Mouse (Mus musculus) MEL (cell line): ENCODE measurements around the gene Slc25a38. TPM values are rescaled to one million over a fixed set of nuclear protein-coding genes. Genes with fewer than 3 reads are reported as not detected.

Source experiments
- DNase-seq: peaks from one replicate; pipeline ENCODE4 v3.0.0; 2011; ENCODE audit warnings: low read depth, low spot score
- H3K27ac ChIP-seq: 2 replicates; pipeline ENCODE4 v1.5.1; 2012; ENCODE audit warnings: low read depth, mild to moderate bottlenecking, control low read depth, low read length, moderate library complexity; ENCODE audit not compliant: control insufficient read depth
- H3K27me3 ChIP-seq, 2 experiments: fragments of 150-350 bp in 1 of 2; sonication (generic) in 1 of 2; 2 replicates each; pipeline ENCODE4 v1.6.1; 2012; ENCODE audit warnings: low read length in 2 of 2, mild to moderate bottlenecking in 2 of 2, improper control_type of control experiment in 1 of 2, moderate library complexity in 1 of 2; ENCODE audit not compliant: insufficient read depth in 2 of 2, control insufficient read depth in 1 of 2
- H3K36me3 ChIP-seq, 2 experiments: 2 replicates each; pipeline ENCODE4 v1.6.1; 2012 to 2014; ENCODE audit warnings: low read length in 2 of 2, improper control_type of control experiment in 1 of 2, inconsistent platforms in 1 of 2, mild to moderate bottlenecking in 1 of 2; ENCODE audit not compliant: insufficient read depth in 2 of 2, control insufficient read depth in 1 of 2
- H3K4me1 ChIP-seq, 2 experiments: fragments of 150-350 bp in 1 of 2; sonication (generic) in 1 of 2; 2 replicates each; pipeline ENCODE4 v1.6.1; 2012; ENCODE audit warnings: low read length in 2 of 2, improper control_type of control experiment in 1 of 2, mild to moderate bottlenecking in 1 of 2; ENCODE audit not compliant: insufficient read depth in 2 of 2, control insufficient read depth in 1 of 2
- H3K4me3 ChIP-seq, 2 experiments: fragments of 150-350 bp in 1 of 2; sonication (generic) in 1 of 2; 2 replicates each; pipeline ENCODE4 v1.5.1; 2012; ENCODE audit warnings: low read depth in 2 of 2, low read length in 2 of 2, mild to moderate bottlenecking in 2 of 2, moderate library complexity in 2 of 2, control low read depth in 1 of 2, improper control_type of control experiment in 1 of 2; ENCODE audit not compliant: control insufficient read depth in 1 of 2, insufficient read depth in 1 of 2
- H3K79me2 ChIP-seq: 2 replicates; pipeline ENCODE4 v1.6.1; 2012; ENCODE audit warnings: mild to moderate bottlenecking, low read length, moderate library complexity; ENCODE audit not compliant: control insufficient read depth, poor library complexity, insufficient read depth
- H3K9ac ChIP-seq: 2 replicates; pipeline ENCODE4 v1.6.1; 2012; ENCODE audit warnings: low read depth, mild to moderate bottlenecking, control low read depth, low read length, moderate library complexity; ENCODE audit not compliant: control insufficient read depth, poor library complexity, severe bottlenecking
- H3K9me3 ChIP-seq: fragments of 150-350 bp; sonication (generic); replicated peaks from 2 replicates; pipeline ENCODE4 v1.6.1; 2012; ENCODE audit warnings: mild to moderate bottlenecking, low read length, improper control_type of control experiment, moderate library complexity; ENCODE audit not compliant: insufficient read depth
- CTCF ChIP-seq, 3 experiments: IDR thresholded peaks in 2 of 3; conservative IDR thresholded peaks in 1 of 3; 2 replicates each; pipeline ENCODE4 v1.5.1; 2011 to 2012; ENCODE audit warnings: low read length in 3 of 3, low read depth in 2 of 3, mild to moderate bottlenecking in 2 of 3, improper control_type of control experiment in 1 of 3, inconsistent platforms in 1 of 3, mixed read lengths in 1 of 3, moderate library complexity in 1 of 3; ENCODE audit not compliant: control insufficient read depth in 1 of 3, insufficient read depth in 1 of 3, poor library complexity in 1 of 3, severe bottlenecking in 1 of 3
- ELF1 ChIP-seq: IDR thresholded peaks from 2 replicates; pipeline ENCODE4 v1.6.1; 2014; ENCODE audit warnings: low read depth, mild to moderate bottlenecking, inconsistent platforms, low read length, improper control_type of control experiment, moderate library complexity
- ETS1 ChIP-seq: IDR thresholded peaks from 2 replicates; pipeline ENCODE4 v1.6.1; 2012; ENCODE audit warnings: low read depth, mild to moderate bottlenecking, inconsistent platforms, low read length, improper control_type of control experiment, moderate library complexity
- KAT2A ChIP-seq: conservative IDR thresholded peaks from 2 replicates; pipeline ENCODE4 v1.6.1; 2012; ENCODE audit warnings: low read depth, low read length, improper control_type of control experiment, inconsistent platforms
- MAZ ChIP-seq: IDR thresholded peaks from 2 replicates; pipeline ENCODE4 v1.6.1; 2012; ENCODE audit warnings: low read depth, mild to moderate bottlenecking, inconsistent platforms, low read length, improper control_type of control experiment
- MYB ChIP-seq: IDR thresholded peaks from 2 replicates; pipeline ENCODE4 v1.6.1; 2011; ENCODE audit warnings: mild to moderate bottlenecking, low read depth, low read length, improper control_type of control experiment
- NELFE ChIP-seq: IDR thresholded peaks from 2 replicates; pipeline ENCODE4 v1.6.1; 2011; ENCODE audit warnings: low read depth, low read length, improper control_type of control experiment
- NRF1 ChIP-seq: IDR thresholded peaks from 2 replicates; pipeline ENCODE4 v1.6.1; 2014; ENCODE audit warnings: low read depth, mild to moderate bottlenecking, inconsistent platforms, low read length, improper control_type of control experiment, moderate library complexity; ENCODE audit not compliant: poor library complexity, insufficient read depth, severe bottlenecking
- POLR2A ChIP-seq, 2 experiments: IDR thresholded peaks; 2 replicates each; pipeline ENCODE4 v1.6.1; 2011 to 2012; ENCODE audit warnings: low read length in 2 of 2, mild to moderate bottlenecking in 2 of 2, control low read depth in 1 of 2, improper control_type of control experiment in 1 of 2, low read depth in 1 of 2, moderate library complexity in 1 of 2; ENCODE audit not compliant: control insufficient read depth in 1 of 2, insufficient read depth in 1 of 2, poor library complexity in 1 of 2
- POLR2AphosphoS2 ChIP-seq: IDR thresholded peaks from 2 replicates; pipeline ENCODE4 v1.6.1; 2011; ENCODE audit warnings: low read length, improper control_type of control experiment
- RAD21 ChIP-seq: IDR thresholded peaks from 2 replicates; pipeline ENCODE4 v1.6.1; 2011; ENCODE audit warnings: mild to moderate bottlenecking, low read depth, low read length, improper control_type of control experiment
- RCOR1 ChIP-seq: IDR thresholded peaks from 2 replicates; pipeline ENCODE4 v1.6.1; 2012; ENCODE audit warnings: low read depth, mild to moderate bottlenecking, inconsistent platforms, low read length, improper control_type of control experiment
- SMC3 ChIP-seq: IDR thresholded peaks from 2 replicates; pipeline ENCODE4 v1.6.1; 2011; ENCODE audit warnings: low read depth, low read length, improper control_type of control experiment
- TAL1 ChIP-seq: IDR thresholded peaks from 2 replicates; pipeline ENCODE4 v1.6.1; 2012; ENCODE audit warnings: mild to moderate bottlenecking, inconsistent platforms, low read length, moderate library complexity, mixed read lengths
- TCF12 ChIP-seq: IDR thresholded peaks from 2 replicates; pipeline ENCODE4 v1.6.1; 2014; ENCODE audit warnings: low read depth, mild to moderate bottlenecking, inconsistent platforms, low read length, improper control_type of control experiment, moderate library complexity
- ZMIZ1 ChIP-seq: IDR thresholded peaks from 2 replicates; pipeline ENCODE4 v1.6.1; 2012; ENCODE audit warnings: low read depth, mild to moderate bottlenecking, inconsistent platforms, low read length, improper control_type of control experiment, moderate library complexity
- ZNF384 ChIP-seq: IDR thresholded peaks from 2 replicates; pipeline ENCODE4 v1.6.1; 2012; ENCODE audit warnings: low read depth, mild to moderate bottlenecking, inconsistent platforms, low read length, improper control_type of control experiment
- polyA plus RNA-seq, 2 experiments: library from polyadenylated mRNA; stranded (reverse) in 1 of 2; unstranded in 1 of 2; fragments of >175 nt in 1 of 2; fragments of >200 nt in 1 of 2; gene quantifications; 2 replicates each; pipeline versions ENCODE4 v1.2.1 to v1.2.4; 2012; ENCODE audit warnings: low replicate concordance in 2 of 2, low read depth in 1 of 2; ENCODE audit not compliant: insufficient read length in 2 of 2, insufficient read depth in 1 of 2, missing spikeins in 1 of 2
- total RNA-seq: library from RNA; depleted of rRNA; stranded (reverse); fragments of 300-350 nt; gene quantifications from 2 replicates; pipeline ENCODE4 v1.2.3, GENCODE M21; 2012

Slc25a38 gene
- total and polyA plus RNA-seq, 3 experiments = 81.3 to 87.6 TPM; not detected in 1

DNA sequence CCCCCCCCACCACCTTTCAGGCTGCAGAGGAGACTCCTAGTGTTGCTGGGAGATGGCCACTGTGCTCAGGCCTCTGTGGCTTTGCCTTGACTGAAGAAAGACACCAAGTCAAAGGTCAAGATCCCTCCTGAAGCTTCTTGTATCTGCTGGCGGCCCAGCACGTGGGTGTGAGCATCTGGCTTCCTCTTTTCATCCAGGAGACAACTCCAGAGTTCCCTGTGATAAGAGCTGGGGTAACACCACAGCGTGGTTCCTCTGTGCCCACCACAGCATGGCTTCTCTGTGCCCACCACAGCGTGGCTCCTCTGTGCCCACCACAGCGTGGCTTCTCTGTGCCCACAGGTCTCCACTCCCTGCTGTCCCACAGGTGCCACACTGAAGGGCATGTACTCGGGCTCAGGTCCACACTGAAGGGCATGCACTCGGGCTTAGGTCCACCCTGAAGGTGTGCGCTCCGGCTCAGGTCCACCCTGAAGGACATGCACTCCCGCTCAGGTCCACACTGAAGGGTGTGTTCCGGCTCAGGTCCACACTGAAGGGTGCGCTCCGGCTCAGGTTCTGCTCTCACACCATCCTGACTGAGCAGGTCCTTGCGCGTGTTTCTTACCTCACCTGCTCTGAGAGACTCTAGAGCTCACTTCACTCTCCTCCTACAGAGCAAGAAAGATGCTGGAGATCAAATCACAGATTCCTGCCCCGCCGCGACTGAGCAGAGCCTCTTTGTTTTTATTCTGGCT, 26.8 kb upstream of the Slc25a38 start (continued):
- no peak for TF ChIP-seq MAZ
- TF ChIP-seq POLR2AphosphoS2 = no peak
- no peak for TF ChIP-seq ZNF384

DNA sequence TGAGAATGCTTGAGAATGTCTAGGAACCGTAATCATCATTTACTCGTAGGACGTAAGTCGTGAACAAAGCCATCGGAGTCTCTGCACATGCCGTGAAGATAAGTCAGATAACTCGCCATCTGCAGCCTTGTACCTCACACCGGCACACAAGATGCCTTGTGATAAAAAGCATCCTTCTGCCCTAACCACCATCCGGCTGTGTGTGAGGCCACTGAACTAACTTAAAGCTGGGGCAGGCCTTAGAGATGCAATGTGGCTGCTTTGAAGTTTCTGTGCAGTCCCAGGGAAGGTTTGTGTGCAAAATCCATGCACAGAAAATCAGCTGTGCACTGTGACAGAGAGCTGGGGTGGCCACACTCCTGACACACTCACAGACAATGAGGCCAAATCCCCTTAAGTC, 25.8 kb upstream of the Slc25a38 start:
- Histone ChIP-seq H3K4me3 (no peak overlapping the region), H3K9me3 (no peaks in the 10 kb centered on the region), H3K27me3 (no peaks in the 10 kb centered on the region), H3K79me2 (no peaks in the 10 kb centered on the region), H3K9ac (no peak overlapping the region), H3K4me1 (peaks cover 0 to 10% of the 10 kb centered on the region in 2 experiments; a peak in 2 of 4 replicates), H3K27ac (no peak overlapping the region), H3K36me3 (no peaks in the 10 kb centered on the region)
- TF ChIP-seq ELF1 (no peak), POLR2AphosphoS2 (no peak)
- DNase-seq = no peak

DNA sequence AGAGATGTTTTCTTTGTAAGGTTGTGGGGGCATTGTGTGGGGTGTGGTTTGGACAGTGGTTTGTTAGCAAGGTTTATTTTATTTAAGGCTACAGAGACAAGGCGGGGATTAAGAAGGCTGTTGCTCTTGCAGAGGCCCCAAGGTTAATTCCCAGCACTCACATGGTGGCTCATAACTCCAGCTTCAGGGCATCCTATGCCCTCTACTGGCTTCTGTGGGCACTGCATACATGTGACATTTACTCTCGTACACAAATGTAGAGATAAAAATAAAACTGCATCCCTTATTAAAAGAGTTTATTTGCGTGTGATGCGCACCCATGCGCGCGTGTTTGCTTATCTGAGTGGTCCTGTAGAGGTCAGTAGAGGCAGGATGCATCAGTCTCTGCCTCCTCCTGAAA, 21.0 kb upstream of the Slc25a38 start:
- Histone ChIP-seq H3K4me1 (no peaks in the 10 kb centered on the region), H3K9me3 (no peaks in the 10 kb centered on the region), H3K9ac (no peak overlapping the region), H3K27ac (no peak overlapping the region), H3K27me3 (no peaks in the 10 kb centered on the region), H3K79me2 (no peaks in the 10 kb centered on the region), H3K36me3 (no peaks in the 10 kb centered on the region), H3K4me3 (no peak overlapping the region)
- TF ChIP-seq NELFE (no peak), RCOR1 (no peak), TCF12 (no peak), RAD21 (peak; percentile 29), KAT2A (no peak), TAL1 (no peak), NRF1 (no peak), ETS1 (no peak), CTCF (IDR thresholded peaks at IDR 0.05 in 2 of 3, conservative IDR thresholded peaks at IDR 0.05 in 1 of 3; ENCODE audit: control insufficient read depth in 1 of 3, insufficient read depth in 1 of 3, low read depth in 2 of 3, low read length in 3 of 3, poor library complexity in 1 of 3, severe bottlenecking in 1 of 3) (peak; percentile 25 to 59 (median 48); a peak in 5 of 6 replicates), MYB (no peak), POLR2A (IDR thresholded peaks at IDR 0.05; ENCODE audit: control insufficient read depth in 1 of 2, insufficient read depth in 1 of 2, low read depth in 1 of 2, low read length in 2 of 2, poor library complexity in 1 of 2) (no peak), SMC3 (peak; percentile 40; the same call in 1 of the 2 replicates), ZMIZ1 (no peak)
- peak; percentile 32 for DNase-seq
